Mouse (Mus musculus): ENCODE data around the gene Col5a2. TPM values are rescaled to one million over a fixed set of nuclear protein-coding genes. Genes with fewer than 3 reads are reported as not detected.
A peak's percentile ranks its signal among the peaks of the same experiment; 100 is the strongest.

The Col5a2 gene
- total RNA-seq, 4 experiments from 2014 or later, result 3.8 to 13.4 (median 5.8) TPM

- DNase-seq, result no peak
These were observed 79.2 kb downstream of the Col5a2 start for GRCm38 (mm10) chr1:45423915-45424314.

GRCm38 (mm10) chr1:45420554-45420953 is 82.5 kb downstream of the Col5a2 start:
- DNase-seq, result no peak

- DNase-seq, result no peak
These were observed 83.2 kb downstream of the Col5a2 start for GRCm38 (mm10) chr1:45419858-45420257.

GRCm38 (mm10) chr1:45381866-45382265 is 121.2 kb downstream of the Col5a2 start:
- no peak for DNase-seq

- no peak for DNase-seq
These were observed 122.9 kb downstream of the Col5a2 start for GRCm38 (mm10) chr1:45379992-45380690.

- DNase-seq, result no peak
These were observed 137.7 kb downstream of the Col5a2 start for GRCm38 (mm10) chr1:45365427-45365826.

GRCm38 (mm10) chr1:45363274-45363673 is 139.8 kb downstream of the Col5a2 start:
- DNase-seq, result no peak

GRCm38 (mm10) chr1:45359673-45360072 is 143.4 kb downstream of the Col5a2 start:
- DNase-seq, result no peak

GRCm38 (mm10) chr1:45359147-45359546 is 143.9 kb downstream of the Col5a2 start:
- DNase-seq, result no peak

- no peak for DNase-seq
These were observed 145.1 kb downstream of the Col5a2 start for GRCm38 (mm10) chr1:45358020-45358419.

- peak; percentile 23 for DNase-seq
These were observed 147.1 kb downstream of the Col5a2 start for GRCm38 (mm10) chr1:45355944-45356343.

GRCm38 (mm10) chr1:45329149-45329548 is 173.9 kb downstream of the Col5a2 start:
- DNase-seq, result no peak

Other genes starting within 250 kb of the Col5a2 start
- gene Col3a1, start 191.7 kb downstream of the Col5a2 start, total RNA-seq (2022), result 10 to 100 TPM; 32.9 to 97.5 (median 53.0) TPM

Measured in adrenal gland, adult 8-10 months (tissue).